Mouse (Mus musculus) neural tube, embryonic 12.5 days (tissue): Measurements from ENCODE around the gene Akr1b8. TPM values are rescaled to one million over a fixed set of nuclear protein-coding genes. Genes with fewer than 3 reads are reported as not detected.
"Not testable (repeated sequence)": the region's sequence is repeated elsewhere in the genome, so short reads cannot be mapped to it uniquely, and the experiment has no call there.

Experiments
- ATAC-seq: fragments of 200-750 bp; cut with Nextera tagmentation; 2 replicates; pipeline ENCODE4 v1.8.0; 2017; ENCODE audit warnings: low read depth, mild to moderate bottlenecking, moderate TSS enrichment, moderate library complexity; ENCODE audit not compliant: low FRiP score
- H3K27ac ChIP-seq: fragments of 300-500 bp; sonication (generic); 2 replicates; pipeline ENCODE4 v1.5.1; 2016
- H3K27me3 ChIP-seq: fragments of 300-500 bp; sonication (generic); replicated peaks from 2 replicates; pipeline ENCODE4 v1.6.1; 2016; ENCODE audit warnings: mild to moderate bottlenecking
- H3K36me3 ChIP-seq: fragments of 300-500 bp; sonication (generic); 2 replicates; pipeline ENCODE4 v1.6.1; 2016; ENCODE audit warnings: mild to moderate bottlenecking
- H3K4me1 ChIP-seq: fragments of 300-500 bp; sonication (generic); 2 replicates; pipeline ENCODE4 v1.6.1; 2016
- H3K4me2 ChIP-seq: fragments of 300-500 bp; sonication (generic); replicated peaks from 2 replicates; pipeline ENCODE4 v1.6.1; 2016; ENCODE audit warnings: mild to moderate bottlenecking
- H3K4me3 ChIP-seq: fragments of 300-500 bp; sonication (generic); 2 replicates; pipeline ENCODE4 v1.5.1; 2016
- H3K9ac ChIP-seq: fragments of 300-500 bp; sonication (generic); 2 replicates; pipeline ENCODE4 v1.6.1; 2016; ENCODE audit warnings: mild to moderate bottlenecking
- H3K9me3 ChIP-seq: fragments of 300-500 bp; sonication (generic); 2 replicates; pipeline ENCODE4 v1.6.1; 2016; ENCODE audit warnings: mild to moderate bottlenecking
- WGBS: fragments of 180-500 bp; shearing (Covaris S2); methylation state at CpG from one replicate; pipeline ENCODE4 v1.1.7; 2016; 5-methylcytosine and 5-hydroxymethylcytosine counted together
- polyA plus RNA-seq: library from polyadenylated mRNA; unstranded; fragments of >200 nt; fragmentation: Nextera tagmentation; extraction: Ambion mirVana; gene quantifications from 2 replicates; pipeline ENCODE4 v1.2.1, GENCODE M21; 2016

The Akr1b8 gene
- polyA plus RNA-seq, 1 experiment from 2014 or later: 20.2 TPM

DNA sequence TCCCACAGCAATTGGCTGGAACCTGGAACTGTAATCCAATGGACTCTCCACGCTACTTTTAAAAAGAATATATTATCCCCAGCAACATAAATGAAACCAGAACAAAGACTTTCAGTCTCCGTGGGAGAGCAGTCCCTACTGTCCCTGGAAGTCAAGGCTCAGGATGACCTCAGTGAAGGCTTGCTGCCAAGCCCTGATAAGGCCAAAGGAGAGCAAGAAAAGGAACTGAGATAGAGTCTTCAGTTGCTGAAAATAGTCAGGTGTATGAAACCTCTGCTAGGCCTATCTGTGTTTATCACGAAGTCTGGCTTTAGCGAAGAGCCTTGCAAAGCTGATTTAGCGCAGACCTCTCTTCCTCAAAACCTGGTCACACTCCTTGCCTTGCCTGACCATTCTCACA, 22.5 kb upstream of the Akr1b8 start:
- Histone ChIP-seq H3K9ac (no peak overlapping the region), H3K4me1 (no peaks in the 10 kb centered on the region), H3K36me3 (no peaks in the 10 kb centered on the region), H3K9me3 (no peaks in the 10 kb centered on the region), H3K4me3 (no peak overlapping the region), H3K27ac (no peak overlapping the region), H3K27me3 (no peaks in the 10 kb centered on the region), H3K4me2 (no peak overlapping the region)
- ATAC-seq: no peak
- WGBS: 87% methylated on average over 5 of the region's 5 CpGs

DNA sequence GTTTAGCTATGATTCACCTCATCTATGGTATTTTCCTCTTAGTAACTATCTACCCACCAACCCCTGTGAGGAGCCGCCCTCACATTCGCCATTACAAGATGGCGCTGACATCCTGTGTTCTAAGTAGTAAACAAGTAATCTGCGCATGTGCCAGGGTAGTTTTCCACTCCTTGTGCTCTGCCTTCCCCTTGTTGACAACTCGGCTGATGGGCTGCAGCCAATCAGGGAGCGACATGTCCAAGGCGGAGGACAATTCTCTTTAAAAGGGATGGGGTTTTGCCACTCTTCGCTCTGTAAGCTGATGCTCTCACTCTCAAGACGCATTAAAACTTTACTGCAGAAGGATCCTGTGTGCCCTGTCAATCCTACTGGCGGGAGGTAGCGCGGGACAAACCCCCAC, 22.1 kb upstream of the Akr1b8 start:
- not testable (repeated sequence) for H3K27me3 ChIP-seq, H3K9me3 ChIP-seq, H3K9ac ChIP-seq, ATAC-seq, H3K4me1 ChIP-seq, H3K36me3 ChIP-seq, H3K27ac ChIP-seq, H3K4me2 ChIP-seq, H3K4me3 ChIP-seq
- WGBS: 87% methylated on average over 12 of the region's 12 CpGs

DNA sequence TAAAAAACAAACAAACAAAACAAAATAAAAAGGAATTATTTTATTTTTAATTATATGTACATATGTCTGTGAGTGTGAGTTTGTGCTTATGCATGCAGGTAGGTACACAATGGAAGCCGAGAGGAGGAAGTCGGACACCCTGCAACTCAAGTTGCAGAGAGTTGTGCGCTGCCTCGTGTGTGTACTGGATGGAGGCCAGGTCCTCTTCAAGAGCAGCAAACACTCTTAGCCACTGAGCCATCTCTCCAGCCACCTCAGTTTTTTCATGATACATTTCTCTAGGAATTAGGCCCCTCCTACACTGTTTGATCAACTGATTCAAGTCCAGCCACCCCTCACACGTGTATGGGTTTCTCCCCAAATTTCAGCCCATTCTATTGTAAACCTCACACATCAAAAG, 19.2 kb upstream of the Akr1b8 start:
- Histone ChIP-seq H3K4me3 (no peak overlapping the region), H3K27me3 (no peaks in the 10 kb centered on the region), H3K36me3 (no peaks in the 10 kb centered on the region), H3K4me2 (no peak overlapping the region), H3K9ac (no peak overlapping the region), H3K27ac (no peak overlapping the region), H3K4me1 (no peaks in the 10 kb centered on the region), H3K9me3 (no peaks in the 10 kb centered on the region)
- 93% methylated on average over 5 of the region's 5 CpGs for WGBS
- ATAC-seq: no peak

DNA sequence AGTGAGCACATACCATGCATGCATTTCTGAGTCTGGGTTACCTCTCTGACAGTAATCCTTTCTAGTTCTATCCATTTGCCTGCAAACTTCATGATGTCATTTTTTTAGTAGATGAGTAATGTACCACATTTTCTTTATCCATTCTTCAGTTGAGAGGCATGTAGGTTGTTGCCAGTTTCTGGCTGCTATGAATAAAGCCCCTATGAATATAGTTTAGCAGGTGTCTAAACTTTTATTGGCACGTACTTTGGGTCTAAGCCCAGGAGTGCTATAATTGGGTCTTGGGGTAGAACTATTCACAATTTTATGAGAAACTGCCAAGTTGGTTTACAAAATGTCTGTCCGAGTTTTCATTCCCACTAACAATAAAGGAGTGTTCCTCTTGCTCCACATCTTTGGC, 16.1 kb upstream of the Akr1b8 start:
- H3K36me3 ChIP-seq: no peaks in the 10 kb centered on the region
- H3K9me3 ChIP-seq: no peaks in the 10 kb centered on the region
- no peaks in the 10 kb centered on the region for H3K27me3 ChIP-seq
- no peak overlapping the region for H3K4me3 ChIP-seq
- no peak for ATAC-seq
- H3K27ac ChIP-seq: no peak overlapping the region
- 85% methylated on average over 2 of the region's 2 CpGs for WGBS
- no peaks in the 10 kb centered on the region for H3K4me1 ChIP-seq
- no peak overlapping the region for H3K9ac ChIP-seq
- H3K4me2 ChIP-seq: no peak overlapping the region

DNA sequence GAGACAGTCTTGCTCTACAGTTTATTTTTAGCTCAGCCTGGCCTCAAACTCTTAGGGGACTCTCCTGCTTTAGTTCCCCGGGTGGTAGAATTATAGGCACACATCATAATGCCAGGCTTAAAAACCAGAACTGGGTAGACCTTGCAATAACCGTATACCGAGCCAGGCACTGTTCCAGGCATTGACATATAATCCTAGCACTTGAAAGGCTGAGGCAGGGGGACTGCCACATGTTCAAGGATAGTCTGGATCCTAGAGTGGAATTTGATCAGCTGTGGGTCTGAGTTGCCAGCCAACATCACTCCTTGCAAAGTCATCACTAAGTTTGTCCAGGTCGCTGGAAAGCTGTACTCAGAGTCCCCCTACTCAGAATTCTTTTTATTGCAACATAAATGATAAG, 11.9 kb upstream of the Akr1b8 start:
- no peak for ATAC-seq
- Histone ChIP-seq H3K4me1 (0 out of 2 replicates have a peak, but pooled peaks cover 3% of the 10 kb centered on the region), H3K27ac (no peak overlapping the region), H3K4me2 (no peak overlapping the region), H3K9me3 (no peaks in the 10 kb centered on the region), H3K4me3 (no peak overlapping the region), H3K27me3 (no peaks in the 10 kb centered on the region), H3K36me3 (no peaks in the 10 kb centered on the region), H3K9ac (no peak overlapping the region)
- WGBS: 94% methylated on average over 4 of the region's 4 CpGs

DNA sequence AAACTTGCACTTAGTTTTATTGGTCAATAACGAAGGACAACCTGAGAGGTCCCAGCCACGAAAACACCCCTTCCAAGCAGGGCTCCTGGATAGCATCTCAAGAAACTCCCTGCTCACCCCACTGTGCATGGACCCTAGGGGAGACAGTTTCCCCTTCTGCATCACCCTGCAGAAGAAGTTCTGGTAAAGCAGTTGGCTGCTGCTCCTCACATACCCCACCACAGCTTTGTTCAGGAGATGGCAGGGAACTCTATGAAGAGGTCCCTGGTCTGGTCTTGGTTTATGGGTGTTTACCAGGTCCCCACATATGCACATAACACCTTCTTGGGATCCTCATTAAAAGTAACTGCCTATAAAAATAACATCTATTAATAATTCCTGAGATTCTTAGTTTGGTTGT, 11.4 kb upstream of the Akr1b8 start:
- Histone ChIP-seq H3K4me2 (no peak overlapping the region), H3K36me3 (no peaks in the 10 kb centered on the region), H3K27me3 (no peaks in the 10 kb centered on the region), H3K9ac (no peak overlapping the region), H3K27ac (no peak overlapping the region), H3K4me1 (0 out of 2 replicates have a peak, but pooled peaks cover 3% of the 10 kb centered on the region), H3K4me3 (no peak overlapping the region), H3K9me3 (no peaks in the 10 kb centered on the region)
- no peak for ATAC-seq
- 89% methylated on average over 2 of the region's 2 CpGs for WGBS

DNA sequence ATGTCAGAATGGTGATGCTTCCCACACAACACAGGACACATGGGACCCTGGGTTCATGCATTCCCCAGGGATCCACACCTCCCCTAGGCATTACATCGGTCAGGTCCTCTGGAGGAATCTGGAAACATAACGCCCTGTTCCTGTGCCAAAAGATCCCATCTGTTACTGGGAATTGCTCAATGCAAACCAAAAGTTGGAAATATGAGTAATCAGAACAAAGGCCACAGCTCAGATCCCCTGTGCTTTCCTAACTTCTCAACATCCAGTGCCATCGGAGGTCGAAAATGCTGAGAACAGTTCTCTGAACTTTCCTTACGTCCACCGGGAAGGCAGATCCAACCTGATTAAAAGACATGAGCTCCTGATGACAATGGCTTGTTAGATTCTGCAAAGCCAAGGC, 10.5 kb upstream of the Akr1b8 start:
- Histone ChIP-seq H3K4me3 (no peak overlapping the region), H3K9me3 (no peaks in the 10 kb centered on the region), H3K4me2 (no peak overlapping the region), H3K9ac (no peak overlapping the region), H3K36me3 (no peaks in the 10 kb centered on the region), H3K27me3 (no peaks in the 10 kb centered on the region), H3K27ac (no peak overlapping the region), H3K4me1 (0 out of 2 replicates have a peak, but pooled peaks cover 3% of the 10 kb centered on the region)
- ATAC-seq: no peak
- WGBS: 86% methylated on average over 6 of the region's 6 CpGs

DNA sequence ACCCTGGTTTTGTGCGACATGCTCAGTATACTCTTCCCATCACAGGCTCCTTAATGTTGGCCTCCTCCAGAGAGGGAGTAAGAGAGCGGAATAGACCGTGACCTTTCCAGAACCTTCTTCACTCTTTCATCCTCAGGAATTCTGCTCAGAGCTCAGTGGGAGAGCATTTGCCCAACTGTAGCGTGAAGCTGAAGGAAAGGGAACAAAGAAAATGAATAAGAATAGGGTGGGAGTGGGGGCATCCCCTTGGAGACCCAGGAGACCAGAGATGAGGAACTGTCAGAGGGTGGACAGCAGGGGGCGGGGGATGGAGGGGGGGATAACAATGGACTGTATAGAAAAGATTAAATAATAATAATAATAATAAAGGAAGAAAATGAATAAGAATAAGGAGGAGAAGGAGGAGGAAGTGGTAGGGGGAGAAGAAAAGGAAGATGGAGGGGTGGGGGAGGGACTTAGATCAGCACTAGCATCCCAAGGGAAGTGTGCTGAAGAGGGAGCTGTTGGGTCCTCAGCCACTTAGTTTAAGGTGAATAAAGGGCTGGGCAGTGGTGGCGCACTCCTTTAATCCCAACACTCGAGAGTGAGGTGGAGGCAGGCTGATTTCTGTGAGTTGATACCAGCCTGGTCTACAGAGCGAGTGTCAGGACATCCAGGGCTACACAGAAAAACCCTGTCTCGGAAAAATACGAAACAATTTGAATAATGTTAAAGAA, 9.6 kb upstream of the Akr1b8 start:
- H3K4me3 ChIP-seq: no peak overlapping the region
- 0 out of 2 replicates have a peak, but pooled peaks cover 3% of the 10 kb centered on the region for H3K4me1 ChIP-seq
- H3K4me2 ChIP-seq: no peak overlapping the region
- H3K27ac ChIP-seq: no peak overlapping the region
- H3K9ac ChIP-seq: no peak overlapping the region
- no peaks in the 10 kb centered on the region for H3K9me3 ChIP-seq
- 42% methylated on average over 10 of the region's 10 CpGs for WGBS
- ATAC-seq: no peak
- H3K36me3 ChIP-seq: no peaks in the 10 kb centered on the region
- H3K27me3 ChIP-seq: no peaks in the 10 kb centered on the region

DNA sequence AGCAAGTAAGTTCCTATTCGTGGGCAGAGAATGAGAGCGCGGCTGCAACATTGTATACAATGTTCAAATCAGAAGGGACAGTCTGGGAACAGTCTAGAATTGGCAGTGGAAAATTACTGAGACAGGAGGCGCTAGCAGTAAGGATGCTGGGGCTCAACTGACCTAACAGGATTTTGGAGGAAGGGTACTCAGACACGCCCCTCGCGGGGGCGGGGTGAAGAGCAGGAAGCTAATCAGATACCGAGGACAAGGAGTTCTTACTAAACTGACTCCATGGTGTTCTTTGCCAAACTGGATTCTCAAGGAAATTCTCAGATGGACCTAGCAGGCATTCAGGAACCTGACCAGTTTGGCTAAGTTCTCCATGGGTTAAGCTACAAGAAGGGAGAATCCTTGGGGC, 9.0 kb upstream of the Akr1b8 start:
- WGBS: 29% methylated on average over 9 of the region's 9 CpGs
- no peak overlapping the region for H3K4me3 ChIP-seq
- ATAC-seq: no peak
- no peak overlapping the region for H3K9ac ChIP-seq
- no peaks in the 10 kb centered on the region for H3K36me3 ChIP-seq
- H3K27ac ChIP-seq: no peak overlapping the region
- H3K9me3 ChIP-seq: no peaks in the 10 kb centered on the region
- 0 out of 2 replicates have a peak, but pooled peaks cover 3% of the 10 kb centered on the region for H3K4me1 ChIP-seq
- no peak overlapping the region for H3K4me2 ChIP-seq
- no peaks in the 10 kb centered on the region for H3K27me3 ChIP-seq

DNA sequence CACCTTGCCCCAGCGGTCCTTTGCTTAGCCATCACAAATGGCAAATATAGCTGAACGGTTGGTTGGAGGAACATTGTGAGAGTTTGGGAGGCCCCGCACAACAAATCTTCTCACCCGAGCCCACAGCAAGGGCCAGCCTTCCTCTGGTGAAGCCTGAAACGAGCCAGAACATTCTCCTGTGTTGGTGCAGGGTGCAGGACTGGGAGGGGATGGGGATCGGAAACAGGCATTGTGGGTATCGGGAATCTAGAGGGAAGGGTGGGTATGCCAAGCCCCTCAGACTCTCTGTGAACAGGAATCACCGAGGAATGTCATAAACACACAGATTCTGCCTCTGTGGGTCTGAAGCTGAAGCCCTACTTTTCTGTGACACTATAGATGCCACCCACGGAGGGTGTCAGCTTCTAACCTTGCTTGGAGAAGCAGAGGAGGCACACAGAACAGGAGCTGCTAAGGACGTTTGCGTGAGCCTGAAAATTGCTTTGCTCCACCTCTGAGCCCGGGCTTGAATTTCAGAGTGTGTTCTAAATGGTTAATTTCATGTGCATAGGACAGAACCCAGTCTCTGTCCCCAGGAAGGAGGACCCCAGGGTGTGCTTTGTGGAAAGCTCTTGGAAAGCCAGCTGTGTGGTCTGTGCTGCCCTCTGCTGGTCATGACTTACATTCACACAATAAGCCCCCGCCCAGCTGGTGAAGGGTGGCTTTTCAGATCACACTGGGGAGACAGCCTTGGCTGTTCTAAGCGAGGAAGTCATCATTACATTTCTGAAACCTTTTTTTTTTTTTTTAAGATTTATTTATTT, 7.6 kb upstream of the Akr1b8 start:
- 53% methylated on average over 14 of the region's 14 CpGs for WGBS
- H3K27me3 ChIP-seq: no peaks in the 10 kb centered on the region
- no peak overlapping the region for H3K4me3 ChIP-seq
- no peak overlapping the region for H3K9ac ChIP-seq
- H3K9me3 ChIP-seq: no peaks in the 10 kb centered on the region
- H3K4me2 ChIP-seq: peak overlapping the region; percentile 28; the same call in 1 of the 2 replicates
- H3K27ac ChIP-seq: no peak overlapping the region
- peak; percentile 83 for ATAC-seq
- H3K36me3 ChIP-seq: no peaks in the 10 kb centered on the region
- 0 out of 2 replicates have a peak, but pooled peaks cover 3% of the 10 kb centered on the region for H3K4me1 ChIP-seq

DNA sequence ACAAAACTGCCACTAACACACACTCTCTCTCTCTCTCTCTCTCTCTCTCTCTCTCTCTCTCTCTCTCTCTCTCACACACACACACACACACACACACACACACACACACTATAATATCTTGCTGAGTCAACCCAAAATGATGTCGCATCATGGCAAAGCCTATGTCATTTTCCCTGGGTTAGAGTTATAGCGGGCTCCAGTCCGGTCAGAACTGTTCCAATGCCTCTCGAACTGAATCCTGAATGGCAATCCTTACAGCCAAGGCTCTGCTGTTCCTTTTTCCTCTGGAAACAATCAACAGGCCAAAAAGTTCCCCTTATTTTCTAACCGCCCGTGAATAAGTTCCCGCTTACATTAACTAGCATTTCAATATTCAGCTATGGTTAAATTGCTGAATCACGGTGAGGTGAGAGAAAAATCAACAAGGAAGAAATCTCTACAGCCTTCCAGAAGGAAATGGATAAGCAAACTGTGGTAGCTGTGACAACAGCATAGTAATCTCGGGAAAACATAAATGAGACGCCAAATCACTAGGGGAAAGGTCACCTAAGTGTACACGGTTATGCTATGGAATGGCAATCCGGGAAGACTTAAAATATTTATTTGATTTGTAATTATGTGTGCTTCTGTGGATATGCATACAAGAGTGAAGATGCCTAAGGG, 3.8 kb upstream of the Akr1b8 start:
- H3K4me1 ChIP-seq: peaks cover 12% of the 10 kb centered on the region
- no peaks in the 10 kb centered on the region for H3K36me3 ChIP-seq
- H3K4me3 ChIP-seq: no peak overlapping the region
- H3K4me2 ChIP-seq: no peak overlapping the region
- no peaks in the 10 kb centered on the region for H3K27me3 ChIP-seq
- ATAC-seq: no peak
- H3K9ac ChIP-seq: no peak overlapping the region
- no peak overlapping the region for H3K27ac ChIP-seq
- H3K9me3 ChIP-seq: no peaks in the 10 kb centered on the region
- WGBS: 87% methylated on average over 12 of the region's 12 CpGs

DNA sequence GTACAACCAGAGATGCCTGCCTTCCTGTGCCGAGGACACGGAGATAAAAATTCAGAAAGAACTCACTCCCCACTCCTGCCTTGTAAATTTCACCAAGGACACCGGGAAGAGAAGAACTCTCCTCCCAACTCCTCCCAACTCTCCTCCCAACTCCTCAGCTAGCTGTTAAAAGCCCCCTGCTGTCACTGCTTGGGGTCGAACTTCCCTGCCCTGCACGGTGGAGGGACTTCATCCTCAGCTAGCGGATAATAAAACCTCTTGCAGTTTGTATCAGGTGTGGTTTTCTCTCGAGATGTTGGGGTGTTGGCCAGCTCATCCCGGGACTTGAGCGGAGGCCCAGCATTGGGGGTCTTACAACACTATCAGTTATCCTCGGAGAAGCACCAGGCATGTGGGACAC, 2.4 kb upstream of the Akr1b8 start:
- not testable (repeated sequence) for H3K4me2 ChIP-seq
- 40% methylated on average over 10 of the region's 10 CpGs for WGBS

More for the DNA sequence above, 2.4 kb upstream of the Akr1b8 start:
- not testable (repeated sequence) for H3K27ac ChIP-seq, H3K4me3 ChIP-seq, H3K27me3 ChIP-seq, H3K9me3 ChIP-seq, H3K36me3 ChIP-seq, ATAC-seq, H3K9ac ChIP-seq
- H3K4me1 ChIP-seq: peaks cover 12% of the 10 kb centered on the region
